Mouse (Mus musculus): ENCODE data around the gene Smarcc1. TPM values are rescaled to one million over a fixed set of nuclear protein-coding genes. Genes with fewer than 3 reads are reported as not detected.
"Not testable (repeated sequence)": the region's sequence is repeated elsewhere in the genome, so short reads cannot be mapped to it uniquely, and the experiment has no call there.

Gene Smarcc1
- 10 to 100 TPM; 54.6 to 65.9 TPM for total RNA-seq (2021)

- DNase-seq (ENCODE audit: extremely low spot score in 1 of 2, low spot score in 1 of 2) = peak; percentile 77 to 84
These were observed at the start of gene Smarcc1 for GRCm38 (mm10) chr9:110116977-110117778. TSS of gene Smarcc1 (plus strand) at chr9:110117708.

- DNase-seq (ENCODE audit: extremely low spot score in 1 of 2, low spot score in 1 of 2) = no peak
These were observed 48.8 kb upstream of the Smarcc1 start for GRCm38 (mm10) chr9:110068745-110069144.

GRCm38 (mm10) chr9:110070358-110070757, 47.1 kb upstream of the Smarcc1 start:
- no peak for DNase-seq (ENCODE audit: extremely low spot score in 1 of 2, low spot score in 1 of 2)

- DNase-seq (ENCODE audit: extremely low spot score in 1 of 2, low spot score in 1 of 2) = no peak
These were observed 46.5 kb upstream of the Smarcc1 start for GRCm38 (mm10) chr9:110071011-110071410.

- peak; percentile 74 to 93 for DNase-seq (ENCODE audit: extremely low spot score in 1 of 2, low spot score in 1 of 2)
These were observed 45.7 kb upstream of the Smarcc1 start for GRCm38 (mm10) chr9:110071843-110072242.

- DNase-seq (ENCODE audit: extremely low spot score in 1 of 2, low spot score in 1 of 2) = not testable (repeated sequence)
These were observed 41.0 kb upstream of the Smarcc1 start for GRCm38 (mm10) chr9:110076468-110076867.

GRCm38 (mm10) chr9:110081066-110081465, 36.4 kb upstream of the Smarcc1 start:
- no peak for DNase-seq (ENCODE audit: extremely low spot score in 1 of 2, low spot score in 1 of 2)

GRCm38 (mm10) chr9:110084201-110084964, 33.1 kb upstream of the Smarcc1 start:
- no peak for DNase-seq (ENCODE audit: extremely low spot score in 1 of 2, low spot score in 1 of 2)

GRCm38 (mm10) chr9:110085693-110086092, 31.8 kb upstream of the Smarcc1 start:
- no peak for DNase-seq (ENCODE audit: extremely low spot score in 1 of 2, low spot score in 1 of 2)

- DNase-seq (ENCODE audit: extremely low spot score in 1 of 2, low spot score in 1 of 2) = no peak
These were observed 24.2 kb upstream of the Smarcc1 start for GRCm38 (mm10) chr9:110093303-110093702.

- DNase-seq (ENCODE audit: extremely low spot score in 1 of 2, low spot score in 1 of 2) = no peak
These were observed 22.7 kb upstream of the Smarcc1 start for GRCm38 (mm10) chr9:110094761-110095160.

- DNase-seq (ENCODE audit: extremely low spot score in 1 of 2, low spot score in 1 of 2) = no peak
These were observed 19.7 kb upstream of the Smarcc1 start for GRCm38 (mm10) chr9:110097791-110098190.

GRCm38 (mm10) chr9:110100627-110101600, 16.6 kb upstream of the Smarcc1 start:
- peak; percentile 95 to 99 for DNase-seq (ENCODE audit: extremely low spot score in 1 of 2, low spot score in 1 of 2)

GRCm38 (mm10) chr9:110116353-110116976, 1.0 kb upstream of the Smarcc1 start:
- no peak for DNase-seq (ENCODE audit: extremely low spot score in 1 of 2, low spot score in 1 of 2)

- DNase-seq (ENCODE audit: extremely low spot score in 1 of 2, low spot score in 1 of 2) = no peak
These were observed 251 bp downstream of the Smarcc1 start, which contains the start of gene Dhx30 for GRCm38 (mm10) chr9:110117779-110118139. TSS of gene Dhx30 (minus strand) at chr9:110117830.

- DNase-seq (ENCODE audit: extremely low spot score in 1 of 2, low spot score in 1 of 2) = no peak
These were observed 741 bp downstream of the Smarcc1 start for GRCm38 (mm10) chr9:110118249-110118648.

GRCm38 (mm10) chr9:110121424-110121823, 3.9 kb downstream of the Smarcc1 start:
- DNase-seq (ENCODE audit: extremely low spot score in 1 of 2, low spot score in 1 of 2) = no peak

GRCm38 (mm10) chr9:110123322-110123721, 5.8 kb downstream of the Smarcc1 start:
- DNase-seq (ENCODE audit: extremely low spot score in 1 of 2, low spot score in 1 of 2) = no peak

- not testable (repeated sequence) for DNase-seq (ENCODE audit: extremely low spot score in 1 of 2, low spot score in 1 of 2)
These were observed 6.6 kb downstream of the Smarcc1 start for GRCm38 (mm10) chr9:110124008-110124540.

All from layer of hippocampus, postnatal 25 days (tissue).